8 mouse cellular contexts compared by ENCODE assay signal in genomic region chr7:44850789-44851624, GRCm38 (mm10). TPM values are rescaled to one million over a fixed set of nuclear protein-coding genes. Genes with fewer than 3 reads are reported as not detected.
DNase-seq lines count a peak whose midpoint lies in the region; ATAC-seq and TF ChIP-seq lines count a peak whose summit lies in the region.

No protein-coding gene starts in this region.

- H3K27ac ChIP-seq in cerebellum, adult 2 months (ENCODE audit: insufficient read depth, low read length) = peak overlapping the region; percentile 41; the same call in 1 of the 2 replicates
- peak overlapping the region; percentile 96 for H3K27ac ChIP-seq in spleen, adult 2 months (ENCODE audit: insufficient read depth, low read length)
- H3K27ac ChIP-seq in limb, embryonic 14.5 days (replicated peaks; ENCODE audit: low read depth, low read length) = peak overlapping the region; percentile 99

- peaks cover 9% of the 10 kb centered on the region for H3K4me1 ChIP-seq in cerebellum, adult 2 months (ENCODE audit: control insufficient read depth, insufficient read depth, low read length)
- H3K4me1 ChIP-seq in spleen, adult 2 months (ENCODE audit: control insufficient read depth, insufficient read depth, insufficient read length) = peaks cover 19% of the 10 kb centered on the region; the same call in 1 of the 2 replicates
- H3K4me1 ChIP-seq in limb, embryonic 14.5 days (ENCODE audit: control insufficient read depth, insufficient read depth, low read length) = peaks cover 24% of the 10 kb centered on the region

- peak overlapping the region; percentile 75 for H3K4me3 ChIP-seq in cerebellum, adult 2 months (replicated peaks; ENCODE audit: insufficient read depth, low read depth, low read length)
- H3K4me3 ChIP-seq in spleen, adult 2 months (ENCODE audit: extremely low read depth, insufficient read depth, insufficient read length) = peak overlapping the region; percentile 89; the same call in 1 of the 2 replicates
- peak overlapping the region; percentile 87 for H3K4me3 ChIP-seq in limb, embryonic 14.5 days (replicated peaks; ENCODE audit: low read length)

- 67% methylated on average over 8 of the region's 8 CpGs for WGBS in cerebellum, adult 2 months
- WGBS in spleen, adult 2 months = 66% methylated on average over 8 of the region's 8 CpGs
- 76% methylated on average over 8 of the region's 8 CpGs for WGBS in limb, embryonic 14.5 days

- peak in 1 of 2 experiments; percentile 22 for DNase-seq in cerebellum, adult 2 months
- no peak for DNase-seq in cerebellum, postnatal 14 days
- DNase-seq in spleen, adult 2 months (ENCODE audit: low read depth in 1 of 2, low spot score in 2 of 2) = no peak
- no peak for DNase-seq in spleen, adult 12 weeks (ENCODE audit: low spot score)
- no peak for DNase-seq in limb, embryonic 14.5 days (ENCODE audit: low spot score)
- DNase-seq in embryo, embryonic 10.5 days (ENCODE audit: low spot score) = no peak
- DNase-seq in cerebellum, postnatal 10 days = no peak
- DNase-seq in ovary, postnatal 10 days (ENCODE audit: low spot score) = no peak

- no peak for ATAC-seq in limb, embryonic 14.5 days (ENCODE audit: low FRiP score, low read depth)

- no peaks in the 10 kb centered on the region for H3K27me3 ChIP-seq in cerebellum, adult 2 months (ENCODE audit: control insufficient read depth, insufficient read depth, low read length)
- H3K27me3 ChIP-seq in spleen, adult 2 months (ENCODE audit: control insufficient read depth, insufficient read depth, low read length) = no peaks in the 10 kb centered on the region
- no peaks in the 10 kb centered on the region for H3K27me3 ChIP-seq in limb, embryonic 14.5 days (ENCODE audit: control insufficient read depth, insufficient read depth, low read length)

- TF ChIP-seq CTCF in cerebellum, adult 2 months (IDR thresholded peaks at IDR 0.05; ENCODE audit: borderline replicate concordance, insufficient read depth, low read depth, low read length) = no peak
- no peak for TF ChIP-seq CTCF in spleen, adult 2 months (IDR thresholded peaks at IDR 0.05; ENCODE audit: extremely low read depth, insufficient read depth, insufficient read length, insufficient replicate concordance)

- peaks cover 5% of the 10 kb centered on the region for H3K36me3 ChIP-seq in spleen, adult 2 months (ENCODE audit: control insufficient read depth, insufficient read depth, low read length)
- peaks cover 27% of the 10 kb centered on the region for H3K36me3 ChIP-seq in limb, embryonic 14.5 days (ENCODE audit: control insufficient read depth, insufficient read depth, low read length)

- H3K4me2 ChIP-seq in limb, embryonic 14.5 days (replicated peaks; ENCODE audit: low read depth, low read length, severe bottlenecking) = peak overlapping the region; percentile 82

- peak overlapping the region; percentile 76 for H3K9ac ChIP-seq in limb, embryonic 14.5 days (ENCODE audit: low read depth, low read length, severe bottlenecking)

- TF ChIP-seq POLR2A in cerebellum, adult 2 months (IDR thresholded peaks at IDR 0.05; ENCODE audit: borderline replicate concordance, insufficient read depth, low read length) = no peak
- TF ChIP-seq POLR2A in spleen, adult 2 months (IDR thresholded peaks at IDR 0.05; ENCODE audit: low read depth, low read length) = no peak
- TF ChIP-seq POLR2A in limb, embryonic 14.5 days (IDR thresholded peaks at IDR 0.05; ENCODE audit: borderline replicate concordance, extremely low read depth, insufficient read depth, insufficient read length) = no peak

- H3K9me3 ChIP-seq in limb, embryonic 14.5 days (ENCODE audit: control insufficient read depth, low read length) = no peaks in the 10 kb centered on the region

RNA-seq across cellular contexts. Expression of gene Tbc1d17, which starts 2.1 kb away (rescaled TPM):
- 119 and 123 TPM in 2 replicates for polyA plus RNA-seq in cerebellum, adult 2 months (2012; rRNA removed)
- 68.4 and 91.7 TPM in 2 replicates for polyA plus RNA-seq in spleen, adult 2 months (2012; rRNA removed)
- 86.0 and 103 TPM in 2 replicates for polyA plus RNA-seq in limb, embryonic 14.5 days (2012; rRNA removed)
- polyA plus RNA-seq in limb, embryonic 14.5 days (2014; fragmentation: Nextera tagmentation; extraction: Ambion mirVana) = 76.0 and 81.7 TPM in 2 replicates

RNA-seq across cellular contexts. Expression of gene Akt1s1, which starts 2.2 kb away (rescaled TPM):
- 78.3 and 83.6 TPM in 2 replicates for polyA plus RNA-seq in cerebellum, adult 2 months (2012; rRNA removed)
- 67.8 and 105 TPM in 2 replicates for polyA plus RNA-seq in spleen, adult 2 months (2012; rRNA removed)
- 179 and 270 TPM in 2 replicates for polyA plus RNA-seq in limb, embryonic 14.5 days (2012; rRNA removed)
- 66.1 and 70.5 TPM in 2 replicates for polyA plus RNA-seq in limb, embryonic 14.5 days (2014; fragmentation: Nextera tagmentation; extraction: Ambion mirVana)

RNA-seq across cellular contexts. Expression of gene Pnkp, which starts 5.9 kb away (rescaled TPM):
- polyA plus RNA-seq in cerebellum, adult 2 months (2012; rRNA removed) = 38.3 and 46.7 TPM in 2 replicates
- 67.3 and 84.9 TPM in 2 replicates for polyA plus RNA-seq in spleen, adult 2 months (2012; rRNA removed)
- polyA plus RNA-seq in limb, embryonic 14.5 days (2012; rRNA removed) = 28.7 and 32.0 TPM in 2 replicates
- 23.8 and 26.6 TPM in 2 replicates for polyA plus RNA-seq in limb, embryonic 14.5 days (2014; fragmentation: Nextera tagmentation; extraction: Ambion mirVana)

RNA-seq across cellular contexts. Expression of gene Ptov1, which starts 18.6 kb away (rescaled TPM):
- 355 and 364 TPM in 2 replicates for polyA plus RNA-seq in cerebellum, adult 2 months (2012; rRNA removed)
- polyA plus RNA-seq in spleen, adult 2 months (2012; rRNA removed) = 66.2 and 77.3 TPM in 2 replicates
- polyA plus RNA-seq in limb, embryonic 14.5 days (2012; rRNA removed) = 751 and 1,065 TPM in 2 replicates
- 471 and 513 TPM in 2 replicates for polyA plus RNA-seq in limb, embryonic 14.5 days (2014; fragmentation: Nextera tagmentation; extraction: Ambion mirVana)

RNA-seq across cellular contexts. Expression of gene Atf5, which starts 34.5 kb away (rescaled TPM):
- 19.6 and 23.8 TPM in 2 replicates for polyA plus RNA-seq in cerebellum, adult 2 months (2012; rRNA removed)
- 49.6 and 66.2 TPM in 2 replicates for polyA plus RNA-seq in spleen, adult 2 months (2012; rRNA removed)
- polyA plus RNA-seq in limb, embryonic 14.5 days (2012; rRNA removed) = 47.9 and 69.8 TPM in 2 replicates
- polyA plus RNA-seq in limb, embryonic 14.5 days (2014; fragmentation: Nextera tagmentation; extraction: Ambion mirVana) = 3.1 and 3.7 TPM in 2 replicates

Comparison
In these comparisons a context has a peak if more than half of its experiments do, and no peak if none do; other contexts are left out.
1. H3K27ac ChIP-seq: peak in every context shown above with its lines; median percentile 99 in limb, embryonic 14.5 days; 96 in spleen, adult 2 months; 41 in cerebellum, adult 2 months.